Mouse (Mus musculus): ENCODE results near the gene Slc6a11. TPM values are rescaled to one million over a fixed set of nuclear protein-coding genes. Genes with fewer than 3 reads are reported as not detected.
A peak's percentile ranks its signal among the peaks of the same experiment; 100 is the strongest.

Gene Slc6a11
- polyA plus RNA-seq, 1 experiment from 2014 or later = 33.4 TPM

- ATAC-seq (ENCODE audit: low read depth) = no peak
- Histone ChIP-seq H3K4me3 (no peak overlapping the region), H3K9me3 (0 out of 2 replicates have a peak, but pooled peaks cover 8% of the 10 kb centered on the region), H3K4me2 (no peak overlapping the region), H3K27me3 (no peaks in the 10 kb centered on the region), H3K4me1 (replicated peaks) (peaks cover 11% of the 10 kb centered on the region; the same call in 1 of the 2 replicates), H3K36me3 (peaks cover 9% of the 10 kb centered on the region; the same call in 1 of the 2 replicates), H3K27ac (replicated peaks) (no peak overlapping the region), H3K9ac (no peak overlapping the region)
- WGBS = 74% methylated on average over 3 of the region's 3 CpGs
Measured at GRCm38 (mm10) chr6:114141481-114141880, 10.4 kb downstream of the Slc6a11 start.

DNA sequence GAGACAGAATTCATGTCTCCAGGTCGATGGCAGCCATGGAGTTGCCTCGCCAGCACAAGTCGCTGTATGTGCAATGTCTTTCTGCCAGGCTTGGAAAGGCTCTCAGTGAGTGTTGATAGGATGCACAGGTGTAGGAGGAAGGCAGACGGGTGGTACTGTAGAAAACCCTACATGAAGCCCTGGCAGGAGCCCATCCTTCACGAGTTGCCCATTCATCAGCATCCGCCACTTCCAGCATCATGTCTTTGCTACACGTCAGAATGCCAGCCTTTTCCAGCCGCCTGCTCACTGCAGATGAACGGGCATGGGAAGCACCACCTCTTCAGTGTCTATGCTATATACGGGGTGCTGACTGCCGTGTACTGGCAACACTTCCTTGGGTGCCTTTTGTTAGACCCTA is 11.4 kb downstream of the Slc6a11 start:
- peaks cover 11% of the 10 kb centered on the region; the same call in 1 of the 2 replicates for H3K4me1 ChIP-seq (replicated peaks)
- WGBS = 92% methylated on average over 11 of the region's 11 CpGs

GRCm38 (mm10) chr6:114143544-114143943 is 12.5 kb downstream of the Slc6a11 start:
- WGBS = 56% methylated on average over 2 of the region's 2 CpGs
- no peak for ATAC-seq (ENCODE audit: low read depth)
- H3K27me3 ChIP-seq = no peaks in the 10 kb centered on the region
- H3K9ac ChIP-seq = no peak overlapping the region
- H3K9me3 ChIP-seq = 0 out of 2 replicates have a peak, but pooled peaks cover 8% of the 10 kb centered on the region
- no peak overlapping the region for H3K27ac ChIP-seq (replicated peaks)
- H3K36me3 ChIP-seq = peaks cover 9% of the 10 kb centered on the region; the same call in 1 of the 2 replicates
- H3K4me3 ChIP-seq = no peak overlapping the region
- H3K4me1 ChIP-seq (replicated peaks) = peaks cover 11% of the 10 kb centered on the region; the same call in 1 of the 2 replicates
- no peak overlapping the region for H3K4me2 ChIP-seq

More for the DNA sequence above, 11.4 kb downstream of the Slc6a11 start:
- Histone ChIP-seq H3K27me3 (no peaks in the 10 kb centered on the region), H3K9me3 (0 out of 2 replicates have a peak, but pooled peaks cover 8% of the 10 kb centered on the region), H3K27ac (replicated peaks) (no peak overlapping the region), H3K9ac (no peak overlapping the region), H3K36me3 (peaks cover 9% of the 10 kb centered on the region; the same call in 1 of the 2 replicates), H3K4me3 (no peak overlapping the region), H3K4me2 (no peak overlapping the region)
- no peak for ATAC-seq (ENCODE audit: low read depth)

DNA sequence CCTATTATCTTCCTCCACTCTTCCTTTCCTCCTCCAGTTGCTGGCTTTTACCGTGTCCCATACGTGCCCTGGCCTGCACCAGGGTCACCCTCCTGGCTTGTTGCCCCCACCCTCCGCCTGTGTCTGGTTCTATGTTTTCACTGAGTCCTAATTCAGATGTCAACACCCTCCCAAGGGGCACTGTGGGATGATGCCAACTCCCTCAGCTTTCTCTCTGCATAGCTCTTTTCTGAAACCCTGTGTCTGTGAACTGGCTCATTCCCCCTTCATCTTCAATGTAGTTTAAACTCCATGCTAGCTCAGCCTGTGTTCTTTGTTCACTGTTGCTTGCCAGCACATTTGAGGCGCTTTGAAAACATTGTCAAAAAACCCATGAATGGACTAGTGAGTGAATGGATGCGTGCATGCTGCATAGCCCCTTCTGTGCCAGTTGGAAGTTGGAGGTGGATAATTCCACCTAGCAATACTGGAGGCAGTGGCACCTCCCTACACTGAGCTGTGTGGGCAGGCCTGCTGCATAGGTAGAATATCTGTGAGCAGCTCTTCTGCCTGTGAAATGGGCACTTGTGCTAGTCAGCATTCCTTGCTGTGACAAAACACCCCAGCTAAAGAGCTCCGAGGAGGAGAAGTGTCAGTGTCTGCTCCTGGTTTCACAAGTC is 13.5 kb downstream of the Slc6a11 start:
- Histone ChIP-seq H3K36me3 (peaks cover 9% of the 10 kb centered on the region; the same call in 1 of the 2 replicates), H3K27ac (replicated peaks) (no peak overlapping the region), H3K4me1 (replicated peaks) (peaks cover 11% of the 10 kb centered on the region; the same call in 1 of the 2 replicates), H3K27me3 (no peaks in the 10 kb centered on the region), H3K4me3 (no peak overlapping the region), H3K9ac (no peak overlapping the region), H3K9me3 (0 out of 2 replicates have a peak, but pooled peaks cover 8% of the 10 kb centered on the region), H3K4me2 (no peak overlapping the region)
- 63% methylated on average over 6 of the region's 6 CpGs for WGBS
- no peak for ATAC-seq (ENCODE audit: low read depth)

GRCm38 (mm10) chr6:114145650-114146329 is 14.7 kb downstream of the Slc6a11 start:
- 0 out of 2 replicates have a peak, but pooled peaks cover 3% of the 10 kb centered on the region for H3K9me3 ChIP-seq
- peaks cover 14% of the 10 kb centered on the region; the same call in 1 of the 2 replicates for H3K4me1 ChIP-seq (replicated peaks)
- H3K4me3 ChIP-seq = no peak overlapping the region
- WGBS = 81% methylated on average over 6 of the region's 6 CpGs
- H3K4me2 ChIP-seq = no peak overlapping the region
- no peaks in the 10 kb centered on the region for H3K27me3 ChIP-seq
- H3K36me3 ChIP-seq = peaks cover 3% of the 10 kb centered on the region; the same call in 1 of the 2 replicates
- no peak overlapping the region for H3K9ac ChIP-seq
- ATAC-seq (ENCODE audit: low read depth) = no peak
- no peak overlapping the region for H3K27ac ChIP-seq (replicated peaks)

- no peak for ATAC-seq (ENCODE audit: low read depth)
- WGBS = 82% methylated on average over 10 of the region's 10 CpGs
- no peaks in the 10 kb centered on the region for H3K36me3 ChIP-seq
Measured at GRCm38 (mm10) chr6:114155720-114156119, 24.7 kb downstream of the Slc6a11 start.

DNA sequence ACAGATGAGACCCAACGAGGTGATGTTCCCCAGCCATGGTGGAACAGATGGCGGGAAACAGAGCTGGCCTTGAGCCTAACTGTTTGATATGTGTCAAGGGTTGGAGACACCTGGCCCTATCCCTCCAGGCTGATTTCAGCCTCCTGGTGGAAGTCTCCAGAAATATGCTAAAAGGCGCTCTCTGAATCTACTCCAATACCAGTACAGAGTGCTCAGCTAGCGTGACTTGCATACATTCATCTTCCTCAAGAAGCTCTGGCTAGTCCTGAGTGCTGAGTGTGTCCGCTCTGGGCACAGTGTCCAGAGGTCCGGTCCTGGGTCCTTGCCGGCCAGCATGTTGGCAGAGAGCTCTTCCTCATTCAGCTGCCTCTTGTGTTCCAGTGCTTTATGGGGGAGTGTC is 27.8 kb downstream of the Slc6a11 start:
- H3K9me3 ChIP-seq = no peaks in the 10 kb centered on the region
- H3K27ac ChIP-seq (replicated peaks) = peak overlapping the region; percentile 52; the same call in 1 of the 2 replicates
- no peak overlapping the region for H3K4me3 ChIP-seq
- peaks cover 3% of the 10 kb centered on the region; the same call in 1 of the 2 replicates for H3K27me3 ChIP-seq
- 72% methylated on average over 7 of the region's 7 CpGs for WGBS
- H3K4me1 ChIP-seq (replicated peaks) = peaks cover 5% of the 10 kb centered on the region; the same call in 1 of the 2 replicates
- no peaks in the 10 kb centered on the region for H3K36me3 ChIP-seq
- 0 out of 2 replicates have a peak, but pooled peaks have one; percentile 37 for ATAC-seq (ENCODE audit: low read depth)
- no peak overlapping the region for H3K4me2 ChIP-seq
- H3K9ac ChIP-seq = no peak overlapping the region

More at GRCm38 (mm10) chr6:114155720-114156119, 24.7 kb downstream of the Slc6a11 start:
- H3K27ac ChIP-seq (replicated peaks) = no peak overlapping the region
- H3K9me3 ChIP-seq = no peaks in the 10 kb centered on the region
- no peak overlapping the region for H3K4me2 ChIP-seq
- no peak overlapping the region for H3K4me3 ChIP-seq
- no peak overlapping the region for H3K9ac ChIP-seq
- H3K27me3 ChIP-seq = peaks cover 14% of the 10 kb centered on the region; the same call in 1 of the 2 replicates
- H3K4me1 ChIP-seq (replicated peaks) = peaks cover 5% of the 10 kb centered on the region; the same call in 1 of the 2 replicates

DNA sequence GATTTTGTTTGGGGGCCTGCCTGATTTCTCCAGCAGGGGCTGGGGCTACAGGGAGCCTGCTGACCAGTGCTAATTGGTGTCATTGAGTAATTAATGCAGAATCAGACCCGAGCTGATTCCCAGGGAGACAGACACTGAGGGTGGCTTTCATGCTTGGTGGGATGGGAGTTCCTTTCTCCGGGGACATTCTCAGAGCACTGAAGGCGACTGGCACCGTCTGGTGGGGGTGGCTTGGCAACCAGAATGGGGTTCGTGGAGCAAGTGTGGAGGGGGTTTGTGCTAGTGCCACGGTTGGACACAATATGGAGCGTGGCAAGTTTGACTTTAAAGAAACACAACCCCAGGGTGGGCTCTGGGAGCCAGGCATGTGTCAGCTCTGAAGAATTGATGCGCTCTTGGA is 29.7 kb downstream of the Slc6a11 start:
- no peak for ATAC-seq (ENCODE audit: low read depth)

GRCm38 (mm10) chr6:114174052-114174397 is 43.0 kb downstream of the Slc6a11 start:
- WGBS = 3% methylated on average over 8 of the region's 8 CpGs
- H3K27me3 ChIP-seq = peaks cover 64% of the 10 kb centered on the region

More for the DNA sequence above, 29.7 kb downstream of the Slc6a11 start:
- H3K27ac ChIP-seq (replicated peaks) = no peak overlapping the region
- H3K27me3 ChIP-seq = peaks cover 3% of the 10 kb centered on the region; the same call in 1 of the 2 replicates
- no peaks in the 10 kb centered on the region for H3K36me3 ChIP-seq
- no peaks in the 10 kb centered on the region for H3K9me3 ChIP-seq
- 63% methylated on average over 8 of the region's 8 CpGs for WGBS
- H3K4me3 ChIP-seq = no peak overlapping the region
- no peak overlapping the region for H3K4me2 ChIP-seq
- no peak overlapping the region for H3K9ac ChIP-seq
- H3K4me1 ChIP-seq (replicated peaks) = no peaks in the 10 kb centered on the region

GRCm38 (mm10) chr6:114174398-114175140 is 43.5 kb downstream of the Slc6a11 start:
- peak overlapping the region; percentile 72 for H3K27ac ChIP-seq (replicated peaks)
- H3K9ac ChIP-seq = peak overlapping the region; percentile 43
- no peaks in the 10 kb centered on the region for H3K36me3 ChIP-seq
- 7% methylated on average over 9 of the region's 9 CpGs for WGBS
- peak; percentile 84 for ATAC-seq (ENCODE audit: low read depth)
- no peaks in the 10 kb centered on the region for H3K9me3 ChIP-seq
- H3K4me3 ChIP-seq = no peak overlapping the region
- H3K27me3 ChIP-seq = peaks cover 67% of the 10 kb centered on the region
- peaks cover 19% of the 10 kb centered on the region for H3K4me1 ChIP-seq (replicated peaks)
- H3K4me2 ChIP-seq = peak overlapping the region; percentile 37

More at GRCm38 (mm10) chr6:114174052-114174397, 43.0 kb downstream of the Slc6a11 start:
- peak; percentile 77 for ATAC-seq (ENCODE audit: low read depth)
- Histone ChIP-seq H3K27ac (replicated peaks) (peak overlapping the region; percentile 72), H3K36me3 (no peaks in the 10 kb centered on the region), H3K4me3 (no peak overlapping the region), H3K4me2 (peak overlapping the region; percentile 37), H3K9ac (peak overlapping the region; percentile 43; the same call in 1 of the 2 replicates), H3K4me1 (replicated peaks) (peaks cover 19% of the 10 kb centered on the region), H3K9me3 (no peaks in the 10 kb centered on the region)

DNA sequence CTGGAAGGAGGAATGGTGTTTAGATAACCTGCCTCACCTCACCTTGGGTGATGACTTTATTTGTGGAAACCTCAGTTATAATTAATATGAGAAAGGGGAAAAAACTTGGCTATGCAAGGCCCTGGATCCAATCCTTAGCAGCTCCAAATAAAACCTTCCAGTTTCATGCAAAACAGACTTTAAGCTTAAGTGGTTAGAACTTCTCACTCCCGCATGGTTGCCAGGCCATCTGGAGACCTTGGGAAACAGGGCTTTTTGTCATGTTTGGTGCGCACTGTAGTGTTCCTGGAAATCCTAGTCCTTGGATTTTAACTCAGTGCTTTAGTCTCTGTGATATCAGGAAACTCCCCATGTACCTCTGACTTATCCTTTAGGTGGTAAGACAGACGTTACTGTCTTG is 47.1 kb downstream of the Slc6a11 start:
- Histone ChIP-seq H3K4me3 (no peak overlapping the region), H3K27ac (replicated peaks) (no peak overlapping the region), H3K9ac (no peak overlapping the region), H3K4me1 (replicated peaks) (peaks cover 37% of the 10 kb centered on the region), H3K9me3 (no peaks in the 10 kb centered on the region), H3K27me3 (peaks cover 79% of the 10 kb centered on the region), H3K4me2 (no peak overlapping the region), H3K36me3 (no peaks in the 10 kb centered on the region)
- 89% methylated on average over 3 of the region's 3 CpGs for WGBS
- ATAC-seq (ENCODE audit: low read depth) = no peak

Measured in neural tube, embryonic 13.5 days (tissue).